Mouse (Mus musculus) C2C12 (cell line): Measurements from ENCODE around the gene Atxn2l.

Experiments
- CTCF ChIP-seq: IDR thresholded peaks from one replicate; pipeline ENCODE4 v1.5.1; 2011; ENCODE audit not compliant: control insufficient read depth, insufficient read depth, insufficient read length
- MAX ChIP-seq: IDR thresholded peaks from one replicate; pipeline ENCODE4 v1.6.1; 2011; ENCODE audit warnings: mild to moderate bottlenecking, control low read depth
- MYOD1 ChIP-seq: IDR thresholded peaks from one replicate; pipeline ENCODE4 v1.6.1; 2011; ENCODE audit warnings: low read depth; ENCODE audit not compliant: control insufficient read depth, insufficient read length
- USF1 ChIP-seq: IDR thresholded peaks from one replicate; pipeline ENCODE4 v1.6.1; 2011; ENCODE audit warnings: low read depth, mild to moderate bottlenecking, control low read depth, moderate library complexity

DNA sequence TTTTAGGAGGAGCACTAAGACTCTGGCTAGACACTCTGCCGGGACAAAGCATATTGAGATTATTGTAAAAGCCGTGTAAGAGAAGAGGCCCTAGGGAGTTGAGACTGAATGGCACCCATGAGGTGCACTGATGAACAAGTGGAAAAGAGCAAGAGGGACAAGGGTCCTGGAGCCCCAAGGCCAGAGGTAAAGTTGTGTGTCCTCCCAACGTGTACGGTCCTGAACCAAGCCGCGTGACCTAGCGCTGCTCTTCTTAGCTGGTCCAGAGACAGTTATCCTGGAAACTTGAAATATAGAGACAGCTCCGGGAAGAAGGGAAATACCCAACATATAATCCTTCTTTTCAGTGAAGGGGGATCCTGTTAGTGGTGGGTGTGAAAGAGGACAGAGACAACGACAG is 33.2 kb upstream of the Atxn2l start:
- TF ChIP-seq MAX = no peak
- no peak for TF ChIP-seq USF1
- TF ChIP-seq CTCF = no peak
- no peak for TF ChIP-seq MYOD1
